8 mouse cellular contexts compared by ENCODE assay signal in the genomic region with DNA sequence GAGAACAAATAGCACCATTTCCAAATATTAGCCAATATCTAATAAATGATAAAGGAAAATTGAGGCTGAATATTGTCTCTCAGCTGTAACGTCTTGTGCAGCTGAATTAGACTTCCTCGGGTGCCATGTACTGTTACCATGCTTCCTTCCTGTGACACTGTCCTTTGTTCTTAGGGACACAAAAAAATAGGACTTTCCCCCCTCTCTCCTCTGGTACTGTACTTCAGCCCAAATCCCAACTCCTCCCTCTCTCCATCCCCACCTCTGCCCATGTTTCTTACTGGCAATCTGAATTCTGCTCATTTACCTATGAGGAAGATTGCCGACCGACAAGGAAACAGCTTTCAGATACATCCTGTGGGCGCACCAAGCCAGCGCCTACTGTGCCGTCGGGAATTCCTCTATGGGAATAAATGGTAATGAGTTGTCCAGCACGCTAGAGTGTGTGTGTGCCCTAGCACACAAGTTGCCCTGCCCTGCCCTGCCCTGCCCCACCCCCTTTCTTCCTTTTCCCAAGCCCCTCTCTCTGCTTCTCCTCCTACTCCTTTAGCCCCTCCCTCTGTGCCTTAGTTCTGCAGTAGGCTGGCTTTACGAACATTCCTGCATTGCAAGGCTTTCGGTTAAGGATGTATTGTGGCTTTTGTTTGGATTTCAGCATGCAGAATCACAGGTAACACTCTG. TPM values are rescaled to one million over a fixed set of nuclear protein-coding genes. Genes with fewer than 3 reads are reported as not detected.
DNase-seq lines count a peak whose midpoint lies in the region; ATAC-seq lines count a peak whose summit lies in the region.

A gene (plus strand): TSS at position 303 of the 681 bp plus-strand sequence.

- no peak within 1 kb of the TSS for H3K9ac ChIP-seq in embryonic facial prominence, embryonic 13.5 days
- H3K9ac ChIP-seq in neural tube, embryonic 13.5 days = peak within 1 kb of the TSS; percentile 63

- DNase-seq in left cerebral cortex, postnatal 10 days (ENCODE audit: extremely low spot score in 1 of 2, low spot score in 2 of 2) = peak in 1 of 2 experiments; percentile 20
- no peak for DNase-seq in left cerebral cortex, adult 8-10 months (ENCODE audit: low spot score in 2 of 2)
- peak; percentile 6 for DNase-seq in kidney, postnatal 14 days
- DNase-seq in Muller cell, postnatal 12 days (ENCODE audit: inconsistent ontology term) = no peak
- DNase-seq in gastrocnemius, postnatal 25 days = no peak
- no peak for DNase-seq in layer of hippocampus, postnatal 10 days (ENCODE audit: low spot score in 2 of 2)

- intact Hi-C loops in left cerebral cortex, postnatal 10 days (cut with DNase I) = loop anchor here (5.0 kb wide), 1 partner anchor 256 kb away; no protein-coding TSS in a partner anchor

- 21% methylated on average over 11 of the region's 11 CpGs for WGBS in embryonic facial prominence, embryonic 13.5 days
- 14% methylated on average over 11 of the region's 11 CpGs for WGBS in neural tube, embryonic 13.5 days

- peak within 1 kb of the TSS; percentile 36 for H3K4me2 ChIP-seq in embryonic facial prominence, embryonic 13.5 days
- H3K4me2 ChIP-seq in neural tube, embryonic 13.5 days = peak within 1 kb of the TSS; percentile 60

- H3K4me1 ChIP-seq in embryonic facial prominence, embryonic 13.5 days = peaks cover 6% of the 10 kb centered on the region
- peaks cover 43% of the 10 kb centered on the region for H3K4me1 ChIP-seq in neural tube, embryonic 13.5 days (replicated peaks)

- no peak for ATAC-seq in embryonic facial prominence, embryonic 13.5 days (ENCODE audit: insufficient number of reproducible peaks, insufficient read depth, low FRiP score, low TSS enrichment, low read depth)
- peak; percentile 92 for ATAC-seq in neural tube, embryonic 13.5 days (ENCODE audit: low read depth)

- no peak within 1 kb of the TSS for H3K27ac ChIP-seq in embryonic facial prominence, embryonic 13.5 days
- peak within 1 kb of the TSS; percentile 88 for H3K27ac ChIP-seq in neural tube, embryonic 13.5 days (replicated peaks)

- H3K27me3 ChIP-seq in embryonic facial prominence, embryonic 13.5 days = no peaks in the 10 kb centered on the region
- no peaks in the 10 kb centered on the region for H3K27me3 ChIP-seq in neural tube, embryonic 13.5 days

- H3K4me3 ChIP-seq in embryonic facial prominence, embryonic 13.5 days = peak within 1 kb of the TSS; percentile 16; the same call in 1 of the 2 replicates
- H3K4me3 ChIP-seq in neural tube, embryonic 13.5 days = peak within 1 kb of the TSS; percentile 39

- H3K9me3 ChIP-seq in embryonic facial prominence, embryonic 13.5 days = no peaks in the 10 kb centered on the region
- no peaks in the 10 kb centered on the region for H3K9me3 ChIP-seq in neural tube, embryonic 13.5 days

- peaks cover 39% of the 10 kb centered on the region for H3K36me3 ChIP-seq in embryonic facial prominence, embryonic 13.5 days
- H3K36me3 ChIP-seq in neural tube, embryonic 13.5 days = peaks cover 21% of the 10 kb centered on the region

RNA-seq across cellular contexts. Expression of the gene that starts here (rescaled TPM):
- total RNA-seq in left cerebral cortex, postnatal 10 days (2021) = 10 to 100 TPM; 13.8 to 15.7 TPM
- total RNA-seq in left cerebral cortex, adult 8-10 months (2022) = 1 to 10 TPM; 5.3 to 6.6 (median 6.3) TPM
- 1.5 and 1.8 TPM in 2 replicates for polyA plus RNA-seq in embryonic facial prominence, embryonic 13.5 days (2015; fragmentation: Nextera tagmentation; extraction: Ambion mirVana)
- 10.9 and 13.2 TPM in 2 replicates for polyA plus RNA-seq in neural tube, embryonic 13.5 days (2015; fragmentation: Nextera tagmentation; extraction: Ambion mirVana)
- total RNA-seq in gastrocnemius, postnatal 25 days (2021) = under 1 TPM; 0.51 to 0.83 TPM
- total RNA-seq in layer of hippocampus, postnatal 10 days (2021) = 1 to 10 TPM; 9.1 to 9.8 TPM
